Mouse (Mus musculus) heart, postnatal 4 days (tissue): ENCODE measurements around the gene Lrrc72. TPM values are rescaled to one million over a fixed set of nuclear protein-coding genes. Genes with fewer than 3 reads are reported as not detected.
"Not testable (repeated sequence)": the region's sequence is repeated elsewhere in the genome, so short reads cannot be mapped to it uniquely, and the experiment has no call there.

ENCODE experiments used
- DNase-seq: peaks from one replicate; pipeline ENCODE4 v3.0.0; 2021
- total RNA-seq, 2 experiments: library from RNA; stranded (reverse); gene quantifications; 2 replicates each; pipeline ENCODE4 v1.2.3; 2021

The Lrrc72 gene
- total RNA-seq: not detected

GRCm38 (mm10) chr12:36253298-36253697 is at the start of gene Lrrc72:
Gene Lrrc72 (minus strand): TSS chr12:36253398.
- no peak for DNase-seq

DNA sequence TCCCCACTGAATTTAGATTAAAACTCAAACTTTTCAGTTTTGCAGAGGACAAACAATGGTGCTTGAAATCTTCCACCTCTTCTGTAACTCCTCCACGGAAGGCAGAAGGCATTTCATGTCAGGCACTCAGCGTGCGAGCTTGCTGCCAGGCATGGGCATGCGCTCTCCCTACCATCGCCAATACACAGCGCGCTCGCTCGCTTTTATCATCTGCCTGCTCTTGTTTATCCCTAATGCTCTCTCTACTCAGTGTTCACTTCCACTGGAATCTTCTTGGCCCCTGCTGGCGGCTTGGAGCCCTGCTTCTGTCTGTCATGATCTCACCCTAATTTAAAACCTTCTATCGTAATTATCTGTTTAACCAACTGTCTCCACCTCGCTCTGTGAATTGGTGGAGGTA is 49.1 kb upstream of the Lrrc72 start:
- no peak for DNase-seq

GRCm38 (mm10) chr12:36291346-36291745 is 38.1 kb upstream of the Lrrc72 start:
- DNase-seq: no peak

- no peak for DNase-seq
Measured at GRCm38 (mm10) chr12:36290465-36290864, 37.3 kb upstream of the Lrrc72 start.

DNA sequence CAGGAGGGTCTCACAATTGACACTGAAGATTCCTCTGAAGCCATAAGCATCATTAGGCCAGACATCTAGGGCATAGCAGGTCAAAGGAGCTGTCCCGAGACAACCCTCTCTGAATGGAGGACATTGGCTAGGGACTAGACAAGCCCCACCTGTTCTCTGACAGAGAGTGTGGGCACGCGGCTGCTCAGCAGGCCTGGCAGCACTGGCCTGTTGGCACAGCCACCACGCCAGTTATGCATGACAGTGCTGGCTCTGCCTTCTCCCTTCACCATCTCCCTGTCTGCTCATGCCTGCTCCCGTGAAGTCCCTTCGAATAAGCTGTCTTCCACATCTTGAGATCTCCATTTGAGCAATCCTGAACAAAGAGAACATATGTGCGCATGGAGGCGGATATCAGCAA is 36.4 kb upstream of the Lrrc72 start:
- no peak for DNase-seq

GRCm38 (mm10) chr12:36274823-36275222 is 21.6 kb upstream of the Lrrc72 start:
- no peak for DNase-seq

- DNase-seq: no peak
Measured at GRCm38 (mm10) chr12:36267670-36268246, 14.6 kb upstream of the Lrrc72 start.

GRCm38 (mm10) chr12:36262116-36262721 is 9.0 kb upstream of the Lrrc72 start:
- no peak for DNase-seq

GRCm38 (mm10) chr12:36255413-36255812 is 2.2 kb upstream of the Lrrc72 start:
- DNase-seq: no peak

- DNase-seq: no peak
Measured at GRCm38 (mm10) chr12:36241171-36241570, 12.0 kb downstream of the Lrrc72 start.

- no peak for DNase-seq
Measured at GRCm38 (mm10) chr12:36231386-36231785, 21.8 kb downstream of the Lrrc72 start.

DNA sequence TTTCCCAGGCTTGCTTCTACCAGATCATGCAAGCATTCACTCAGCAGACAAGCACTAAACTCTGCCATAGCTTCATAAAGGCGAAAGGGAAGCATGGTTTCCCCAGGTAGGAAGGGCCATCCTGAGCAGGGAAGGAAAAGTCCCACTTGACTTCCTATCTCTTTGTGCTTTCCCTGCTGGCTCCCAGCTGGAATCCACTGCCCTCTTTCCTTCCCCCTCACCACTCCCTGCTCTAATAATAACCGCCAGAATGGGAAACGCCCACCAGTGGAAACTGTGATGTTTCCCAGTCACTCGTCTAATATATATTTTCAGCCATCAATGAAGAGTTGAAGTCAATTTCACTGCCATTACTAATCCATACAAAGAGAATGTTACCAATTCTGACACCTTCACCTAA is 28.8 kb downstream of the Lrrc72 start:
- peak; percentile 17 for DNase-seq

GRCm38 (mm10) chr12:36216905-36217304 is 36.3 kb downstream of the Lrrc72 start:
- DNase-seq: no peak

GRCm38 (mm10) chr12:36216230-36216629 is 37.0 kb downstream of the Lrrc72 start:
- DNase-seq: no peak

DNA sequence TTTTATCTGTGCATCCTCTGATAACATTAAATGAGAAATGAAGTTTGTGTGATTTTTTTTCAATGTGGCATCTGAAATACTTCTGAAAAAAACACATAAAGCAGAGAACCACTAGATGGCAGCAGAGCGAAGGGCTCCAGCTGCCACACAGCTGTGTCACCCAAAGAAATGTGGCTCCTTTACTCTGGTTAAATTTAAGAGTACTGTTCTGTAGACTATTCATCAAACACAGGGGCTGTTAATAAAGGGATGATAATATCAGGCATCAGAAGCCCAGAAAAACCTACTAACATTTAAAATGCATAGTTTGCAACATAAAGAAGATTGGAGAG is 38.1 kb downstream of the Lrrc72 start:
- DNase-seq: peak; percentile 53

- DNase-seq: no peak
Measured at GRCm38 (mm10) chr12:36214389-36215148, 38.6 kb downstream of the Lrrc72 start.

GRCm38 (mm10) chr12:36210096-36210495 is 43.1 kb downstream of the Lrrc72 start:
- no peak for DNase-seq

DNA sequence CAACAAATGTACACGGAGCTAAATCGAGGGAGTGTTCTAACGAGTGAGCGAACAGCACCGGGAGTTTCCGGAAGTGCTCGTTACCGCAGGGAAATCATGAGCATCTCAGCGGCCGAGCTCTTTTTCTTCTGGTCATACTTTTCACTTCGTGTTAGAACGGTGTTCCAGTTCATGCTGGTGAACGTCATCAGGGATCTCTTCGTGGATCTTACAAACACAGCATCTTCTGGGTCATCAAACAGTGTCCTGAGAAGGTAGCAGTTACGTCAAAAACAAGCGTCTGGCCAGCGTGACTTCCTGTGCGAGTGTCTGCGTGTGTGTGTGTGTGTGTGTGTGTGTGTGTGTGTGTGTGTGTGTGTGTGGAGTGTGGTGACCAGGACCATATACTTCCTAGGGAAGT is 44.7 kb downstream of the Lrrc72 start:
- no peak for DNase-seq

- no peak for DNase-seq
Measured at GRCm38 (mm10) chr12:36207800-36208148, 45.4 kb downstream of the Lrrc72 start.

GRCm38 (mm10) chr12:36207072-36207799 is 46.0 kb downstream of the Lrrc72 start:
- DNase-seq: peak; percentile 63

GRCm38 (mm10) chr12:36205579-36206119 is 47.5 kb downstream of the Lrrc72 start:
- DNase-seq: not testable (repeated sequence)

DNA sequence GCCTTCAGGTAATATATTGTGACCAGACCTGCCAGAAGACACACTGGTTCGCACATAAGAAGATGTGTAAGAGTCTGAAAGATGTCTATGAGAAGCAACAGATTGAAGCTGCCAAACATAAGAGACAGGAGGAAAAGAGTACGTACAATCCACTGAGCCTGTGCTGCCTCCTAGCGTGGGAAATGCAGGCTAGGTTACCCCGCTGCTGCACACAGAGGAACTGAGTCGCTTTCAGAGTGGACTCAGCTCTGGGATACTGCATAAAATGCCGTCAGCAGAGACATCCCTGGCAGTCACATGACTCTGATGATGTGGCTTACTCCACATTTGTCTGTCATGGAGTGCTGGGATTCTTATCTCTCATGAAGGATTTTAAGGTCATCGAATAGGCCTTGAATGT is 58.2 kb downstream of the Lrrc72 start:
- no peak for DNase-seq

DNA sequence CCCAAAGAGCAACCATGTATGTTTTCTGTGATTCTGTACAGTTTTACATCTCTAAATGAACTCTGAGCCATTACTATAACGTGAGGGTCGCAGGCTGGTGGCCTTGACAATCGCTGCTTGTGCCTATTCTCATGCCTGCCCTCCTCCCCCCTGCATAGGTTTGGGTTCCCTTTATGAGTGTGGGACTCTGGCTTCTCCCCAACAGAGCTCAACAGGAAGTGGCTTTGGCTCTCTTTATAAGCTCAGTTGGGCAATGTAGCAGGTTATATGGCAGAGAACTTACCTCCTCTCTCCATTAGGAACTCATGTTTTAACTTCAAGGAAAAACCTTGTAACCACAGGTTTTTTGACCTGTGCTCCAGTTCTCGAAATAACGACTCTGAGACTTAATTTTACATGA is 62.9 kb downstream of the Lrrc72 start:
- no peak for DNase-seq
